Mouse (Mus musculus): ENCODE measurements around the gene Bbs9.

Gene Bbs9

GRCm38 (mm10) chr9:22537767-22538373 lies 62.4 kb downstream of the Bbs9 start:
- no peak for DNase-seq

- DNase-seq, result no peak
Measured at GRCm38 (mm10) chr9:22539546-22539945, 64.0 kb downstream of the Bbs9 start.

GRCm38 (mm10) chr9:22541130-22541529 lies 65.6 kb downstream of the Bbs9 start:
- DNase-seq, result no peak

- no peak for DNase-seq
Measured at GRCm38 (mm10) chr9:22543467-22543866, 68.0 kb downstream of the Bbs9 start.

GRCm38 (mm10) chr9:22544349-22545341 lies 69.1 kb downstream of the Bbs9 start:
- DNase-seq, result no peak

GRCm38 (mm10) chr9:22551273-22551672 lies 75.8 kb downstream of the Bbs9 start:
- no peak for DNase-seq

- no peak for DNase-seq
Measured at GRCm38 (mm10) chr9:22556076-22556475, 80.6 kb downstream of the Bbs9 start.

- peak; percentile 67 for DNase-seq
Measured at GRCm38 (mm10) chr9:22557467-22557866, 82.0 kb downstream of the Bbs9 start.

- DNase-seq, result no peak
Measured at GRCm38 (mm10) chr9:22563612-22564347, 88.3 kb downstream of the Bbs9 start.

- no peak for DNase-seq
Measured at GRCm38 (mm10) chr9:22567726-22568125, 92.2 kb downstream of the Bbs9 start.

- DNase-seq, result no peak
Measured at GRCm38 (mm10) chr9:22576426-22577139, 101.1 kb downstream of the Bbs9 start.

GRCm38 (mm10) chr9:22578266-22578665 lies 102.8 kb downstream of the Bbs9 start:
- no peak for DNase-seq

- DNase-seq, result no peak
Measured at GRCm38 (mm10) chr9:22584221-22584620, 108.7 kb downstream of the Bbs9 start.

GRCm38 (mm10) chr9:22593032-22593431 lies 117.5 kb downstream of the Bbs9 start:
- DNase-seq, result peak; percentile 3

- DNase-seq, result no peak
Measured at GRCm38 (mm10) chr9:22596650-22597049, 121.1 kb downstream of the Bbs9 start.

- DNase-seq, result no peak
Measured at GRCm38 (mm10) chr9:22613271-22613824, 137.8 kb downstream of the Bbs9 start.

GRCm38 (mm10) chr9:22619245-22619644 lies 143.7 kb downstream of the Bbs9 start:
- DNase-seq, result no peak

GRCm38 (mm10) chr9:22624966-22625365 lies 149.5 kb downstream of the Bbs9 start:
- peak; percentile 43 for DNase-seq

GRCm38 (mm10) chr9:22626014-22626413 lies 150.5 kb downstream of the Bbs9 start:
- no peak for DNase-seq

- DNase-seq, result no peak
Measured at GRCm38 (mm10) chr9:22627912-22628311, 152.4 kb downstream of the Bbs9 start.

GRCm38 (mm10) chr9:22632800-22633485 lies 157.4 kb downstream of the Bbs9 start:
- DNase-seq, result no peak

GRCm38 (mm10) chr9:22638502-22638901 lies 163.0 kb downstream of the Bbs9 start:
- no peak for DNase-seq
